Mouse (Mus musculus) limb, embryonic 14.5 days (tissue): ENCODE measurements around the gene Ube2q2. TPM values are rescaled to one million over a fixed set of nuclear protein-coding genes. Genes with fewer than 3 reads are reported as not detected.

Experiments used
- ATAC-seq: fragments of 200-750 bp; cut with Nextera tagmentation; 2 replicates; pipeline ENCODE4 v1.8.0; 2017; ENCODE audit warnings: low read depth, moderate number of reproducible peaks, moderate TSS enrichment; ENCODE audit not compliant: low FRiP score
- DNase-seq: peaks from one replicate; pipeline ENCODE4 v3.0.0-alpha.2; 2015; ENCODE audit warnings: low spot score
- H3K27ac ChIP-seq: fragments of 300-500 bp; sonication (generic); replicated peaks from 2 replicates; pipeline ENCODE4 v1.5.1; 2014; ENCODE audit warnings: low read depth, mild to moderate bottlenecking, low read length, moderate library complexity, mixed read lengths
- H3K27me3 ChIP-seq: fragments of 300-500 bp; sonication (generic); 2 replicates; pipeline ENCODE4 v1.6.1; 2014; ENCODE audit warnings: low read length, mixed read lengths; ENCODE audit not compliant: control insufficient read depth, insufficient read depth
- H3K36me3 ChIP-seq: fragments of 300-500 bp; sonication (generic); 2 replicates; pipeline ENCODE4 v1.6.1; 2014; ENCODE audit warnings: mild to moderate bottlenecking, low read length, moderate library complexity, mixed read lengths; ENCODE audit not compliant: control insufficient read depth, insufficient read depth
- H3K4me1 ChIP-seq: fragments of 300-500 bp; sonication (generic); 2 replicates; pipeline ENCODE4 v1.6.1; 2014; ENCODE audit warnings: antibody characterized with exemption, low read length, mixed read lengths; ENCODE audit not compliant: control insufficient read depth, insufficient read depth
- H3K4me2 ChIP-seq: fragments of 300-500 bp; sonication (generic); replicated peaks from 2 replicates; pipeline ENCODE4 v1.6.1; 2014; ENCODE audit warnings: low read depth, mild to moderate bottlenecking, low read length, moderate library complexity; ENCODE audit not compliant: severe bottlenecking
- H3K4me3 ChIP-seq: fragments of 300-500 bp; sonication (generic); replicated peaks from 2 replicates; pipeline ENCODE4 v1.5.1; 2014; ENCODE audit warnings: low read length
- H3K9ac ChIP-seq: fragments of 300-500 bp; sonication (generic); 2 replicates; pipeline ENCODE4 v1.6.1; 2014; ENCODE audit warnings: mild to moderate bottlenecking, low read depth, low read length, moderate library complexity; ENCODE audit not compliant: severe bottlenecking
- H3K9me3 ChIP-seq: fragments of 300-500 bp; sonication (generic); 2 replicates; pipeline ENCODE4 v1.6.1; 2016; ENCODE audit warnings: low read length; ENCODE audit not compliant: control insufficient read depth
- POLR2A ChIP-seq: fragments of 200-500 bp; IDR thresholded peaks from 2 replicates; pipeline ENCODE4 v1.8.0; 2012; ENCODE audit warnings: inconsistent platforms, mild to moderate bottlenecking, moderate library complexity, borderline replicate concordance; ENCODE audit not compliant: insufficient read depth, insufficient read length; ENCODE audit errors: extremely low read depth
- WGBS: fragments of 180-500 bp; shearing (Covaris S2); extraction: QIAGEN DNeasy Blood & Tissue Kit; methylation state at CpG from one replicate; pipeline ENCODE4 v1.1.7; 2014; 5-methylcytosine and 5-hydroxymethylcytosine counted together
- polyA plus RNA-seq, 2 experiments: library from polyadenylated mRNA; depleted of rRNA in 1 of 2; stranded (reverse) in 1 of 2; unstranded in 1 of 2; fragments of >200 nt; fragmentation: Nextera tagmentation in 1 of 2; extraction: Ambion mirVana in 1 of 2; gene quantifications; 2 replicates each; pipeline versions ENCODE4 v1.2.1 to v1.2.3; 2012 to 2014

Gene Ube2q2
- polyA plus RNA-seq, 2 experiments, result 19.8 to 40.6 TPM

DNA sequence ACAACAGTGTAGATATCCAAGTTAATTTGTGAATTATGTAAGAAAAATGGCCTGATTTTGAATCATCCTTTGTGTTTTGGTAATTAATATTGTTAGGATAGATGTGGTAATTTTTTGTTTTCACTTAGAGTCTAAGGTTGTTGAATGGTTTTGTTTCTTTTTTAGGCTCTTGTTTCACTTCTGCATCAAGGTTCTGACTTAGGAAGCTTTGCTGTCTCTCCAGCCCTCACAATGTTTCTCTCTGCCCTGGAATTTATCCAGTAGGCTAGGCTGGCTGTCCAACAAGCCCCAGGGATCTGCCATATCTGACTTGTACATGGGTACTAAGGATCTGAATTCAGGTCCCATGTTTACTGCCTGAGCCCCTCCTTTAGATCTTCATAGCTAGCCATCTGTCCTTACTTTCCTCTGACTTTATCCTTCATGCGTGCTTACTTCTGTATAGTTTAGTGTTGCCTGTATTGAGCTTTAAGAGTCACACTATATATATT, 23.6 kb downstream of the Ube2q2 start:
- 91% methylated on average over 1 of the region's 1 CpGs for WGBS
- Histone ChIP-seq H3K27ac (no peak overlapping the region), H3K4me3 (no peak overlapping the region), H3K4me2 (no peak overlapping the region), H3K9me3 (no peaks in the 10 kb centered on the region), H3K9ac (no peak overlapping the region), H3K36me3 (peaks cover 15% of the 10 kb centered on the region; the same call in 1 of the 2 replicates), H3K4me1 (no peaks in the 10 kb centered on the region), H3K27me3 (no peaks in the 10 kb centered on the region)
- no peak for ATAC-seq
- DNase-seq, result no peak
- no peak for TF ChIP-seq POLR2A

DNA sequence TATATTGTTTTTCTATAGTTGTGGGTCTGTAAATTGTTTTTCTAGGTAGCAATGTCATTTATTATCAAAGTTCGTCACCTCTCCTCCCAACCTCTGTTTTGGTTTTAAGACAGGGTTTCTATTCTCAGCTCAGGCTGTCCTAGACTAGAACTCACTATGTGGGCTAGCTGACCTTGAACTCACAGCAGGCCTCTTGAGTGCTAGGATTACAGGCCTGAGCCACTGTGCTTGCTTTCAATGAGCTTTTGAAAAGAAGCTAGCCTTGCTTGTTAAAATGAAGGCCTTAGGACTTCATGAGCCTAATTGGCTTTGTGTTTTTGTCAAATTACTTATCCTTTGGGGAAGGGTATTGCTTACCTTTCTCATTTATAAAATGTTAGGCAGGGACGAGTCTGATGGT, 25.6 kb downstream of the Ube2q2 start:
- DNase-seq, result no peak
- H3K36me3 ChIP-seq, result peaks cover 10% of the 10 kb centered on the region; the same call in 1 of the 2 replicates
- H3K9ac ChIP-seq, result no peak overlapping the region
- no peaks in the 10 kb centered on the region for H3K4me1 ChIP-seq
- no peak overlapping the region for H3K4me2 ChIP-seq
- H3K27ac ChIP-seq, result no peak overlapping the region
- no peak for ATAC-seq
- no peaks in the 10 kb centered on the region for H3K27me3 ChIP-seq
- TF ChIP-seq POLR2A, result no peak
- no peak overlapping the region for H3K4me3 ChIP-seq
- WGBS, result 81% methylated on average over 2 of the region's 2 CpGs
- H3K9me3 ChIP-seq, result no peaks in the 10 kb centered on the region

- DNase-seq (no peak), ATAC-seq (no peak)
- Histone ChIP-seq H3K9me3 (no peaks in the 10 kb centered on the region), H3K4me2 (no peak overlapping the region), H3K4me1 (no peaks in the 10 kb centered on the region), H3K9ac (no peak overlapping the region), H3K27ac (no peak overlapping the region), H3K4me3 (no peak overlapping the region), H3K36me3 (peaks cover 34% of the 10 kb centered on the region), H3K27me3 (no peaks in the 10 kb centered on the region)
- WGBS, result 94% methylated on average over 3 of the region's 3 CpGs
- no peak for TF ChIP-seq POLR2A
Observed at GRCm38 (mm10) chr9:55195876-55196275, 47.2 kb downstream of the Ube2q2 start.

DNA sequence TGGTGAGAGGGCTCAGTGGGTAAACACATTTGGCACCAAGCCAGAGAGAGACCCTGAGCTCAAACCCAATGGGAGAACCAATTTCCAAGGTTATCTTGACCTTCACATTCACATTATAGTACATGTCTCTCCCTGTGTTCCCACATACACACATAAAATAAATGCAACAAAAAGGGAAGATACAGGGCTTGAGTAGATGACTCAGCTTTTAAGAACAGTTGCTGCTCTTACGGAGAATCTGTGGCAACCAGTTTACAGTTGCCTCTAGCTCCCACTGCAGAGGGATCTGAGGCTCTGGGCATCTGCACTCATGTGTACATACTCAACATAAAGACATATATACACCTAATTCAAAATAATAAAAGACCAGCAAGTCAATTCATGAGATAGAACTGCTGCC, 49.6 kb downstream of the Ube2q2 start:
- H3K36me3 ChIP-seq, result peaks cover 25% of the 10 kb centered on the region
- no peak for ATAC-seq
- H3K4me3 ChIP-seq, result no peak overlapping the region
- 93% methylated on average over 1 of the region's 1 CpGs for WGBS
- no peak overlapping the region for H3K27ac ChIP-seq
- DNase-seq, result no peak
- TF ChIP-seq POLR2A, result no peak
- H3K4me2 ChIP-seq, result no peak overlapping the region
- no peaks in the 10 kb centered on the region for H3K27me3 ChIP-seq
- H3K9ac ChIP-seq, result no peak overlapping the region
- no peaks in the 10 kb centered on the region for H3K4me1 ChIP-seq
- no peaks in the 10 kb centered on the region for H3K9me3 ChIP-seq

DNA sequence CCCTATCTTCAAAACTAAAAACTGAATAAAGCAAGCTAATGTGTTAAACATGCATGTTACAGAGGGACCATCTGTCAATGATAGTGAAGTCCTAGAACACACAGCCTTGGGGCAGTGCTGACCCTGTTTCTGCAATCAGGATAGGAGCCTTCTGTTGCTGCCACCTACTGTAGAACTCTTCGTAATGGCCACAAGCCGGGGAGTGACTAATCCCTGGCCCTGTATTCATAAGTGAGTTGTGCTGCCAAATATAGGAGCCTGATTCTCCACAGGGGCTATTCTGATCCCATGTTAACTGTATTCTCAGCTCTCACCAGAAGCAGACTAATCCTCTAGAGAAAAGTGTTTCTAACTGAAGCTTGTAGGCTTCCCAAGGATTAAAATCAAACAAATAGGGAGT, 50.7 kb downstream of the Ube2q2 start:
- Histone ChIP-seq H3K4me2 (no peak overlapping the region), H3K4me1 (no peaks in the 10 kb centered on the region), H3K4me3 (no peak overlapping the region), H3K9ac (no peak overlapping the region), H3K27me3 (no peaks in the 10 kb centered on the region), H3K36me3 (peaks cover 17% of the 10 kb centered on the region), H3K27ac (no peak overlapping the region), H3K9me3 (no peaks in the 10 kb centered on the region)
- no peak for DNase-seq
- 79% methylated on average over 2 of the region's 2 CpGs for WGBS
- no peak for TF ChIP-seq POLR2A
- no peak for ATAC-seq

DNA sequence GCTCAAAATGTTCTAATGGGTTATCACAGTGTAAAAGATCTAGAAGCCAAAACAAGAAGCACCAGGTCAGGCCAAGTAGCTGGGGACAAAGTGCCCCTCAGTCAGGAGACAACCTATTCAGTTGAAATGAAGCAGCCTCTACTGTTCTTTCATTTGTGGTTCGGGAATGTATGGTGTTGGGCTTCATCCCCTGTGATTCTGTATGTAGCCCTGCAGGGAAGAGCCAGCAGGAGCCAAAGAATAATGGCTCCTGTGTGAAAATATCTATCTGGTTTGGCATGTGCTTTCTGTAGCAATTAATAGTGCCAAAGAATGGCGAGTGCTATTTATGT, 59.8 kb downstream of the Ube2q2 start:
- 0% methylated on average over 2 of the region's 2 CpGs for WGBS
- Histone ChIP-seq H3K4me1 (peaks cover 6% of the 10 kb centered on the region), H3K4me3 (peak overlapping the region; percentile 82), H3K9ac (peak overlapping the region; percentile 85), H3K27me3 (no peaks in the 10 kb centered on the region), H3K36me3 (peaks cover 7% of the 10 kb centered on the region), H3K27ac (peak overlapping the region; percentile 78), H3K9me3 (no peaks in the 10 kb centered on the region), H3K4me2 (peak overlapping the region; percentile 76)
- DNase-seq (no peak), ATAC-seq (peak; percentile 28)
- no peak for TF ChIP-seq POLR2A
